Mouse (Mus musculus): ENCODE data around the gene Immt. TPM values are rescaled to one million over a fixed set of nuclear protein-coding genes. Genes with fewer than 3 reads are reported as not detected.

Gene Immt
- total RNA-seq, 2 experiments from 2014 or later, result 137 to 141 TPM

Other genes with a start within 250 kb of the Immt start
- gene Kdm3a, start 198.3 kb upstream of the Immt start, total RNA-seq (2021), result 10 to 100 TPM; 28.4 to 34.0 TPM
- 100 to 1,000 TPM; 134 TPM for gene Reep1, start 123.8 kb upstream of the Immt start, total RNA-seq (2021)
- 10 to 100 TPM; 31.3 to 32.3 TPM for gene Mrpl35, start 4.4 kb upstream of the Immt start, total RNA-seq (2021)
- gene Ptcd3, start 77.4 kb downstream of the Immt start, total RNA-seq (2021), result 10 to 100 TPM; 66.2 to 68.8 TPM
- gene Polr1a, start 77.7 kb downstream of the Immt start, total RNA-seq (2021), result 10 to 100 TPM; 28.5 to 32.3 TPM